Mouse (Mus musculus) G1E (cell line): Measurements from ENCODE around the gene Dock8.

Experiments used
- CTCF ChIP-seq: IDR thresholded peaks from 2 replicates; pipeline ENCODE4 v1.5.1; 2012; ENCODE audit warnings: low read depth, low read length, inconsistent platforms, mixed read lengths
- GATA1 ChIP-seq: IDR thresholded peaks from 2 replicates; pipeline ENCODE4 v1.6.1; 2012; ENCODE audit warnings: borderline replicate concordance, low read length, inconsistent platforms, mixed read lengths

DNA sequence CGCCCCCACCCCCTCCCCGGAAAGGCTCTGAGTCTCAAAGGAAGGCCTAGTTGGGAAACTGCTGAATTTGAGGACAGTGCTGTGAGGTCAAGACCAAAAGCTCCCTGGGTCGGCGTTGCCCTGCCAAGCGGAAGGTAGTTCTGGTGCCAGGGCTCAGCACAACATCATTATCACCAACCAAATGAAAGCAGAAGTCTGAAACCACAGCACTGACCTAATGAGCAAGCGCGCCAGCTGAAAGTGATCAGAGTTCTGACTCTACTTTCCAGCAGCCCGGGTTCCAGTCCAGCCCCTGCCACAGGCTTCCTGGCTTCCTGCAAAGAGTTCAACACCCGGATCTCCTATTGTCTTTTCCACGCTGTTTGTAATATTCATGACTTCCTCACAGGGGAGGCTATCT lies 232.7 kb downstream of the Dock8 start:
- TF ChIP-seq CTCF = no peak
- TF ChIP-seq GATA1 = no peak
